In genomic region chr4:137697156-137697885, GRCm38 (mm10) we compare ENCODE assay signal across 9 mouse cellular contexts. TPM values are rescaled to one million over a fixed set of nuclear protein-coding genes. Genes with fewer than 3 reads are reported as not detected.
DNase-seq lines count a peak whose midpoint lies in the region; ATAC-seq and TF ChIP-seq lines count a peak whose summit lies in the region.
"Had no signal": no experiment of that assay in that cellular context is flagged by ENCODE, and none has a peak within 500 bp of the region (broad histone marks: within the 10 kb centered on the region; RNA-seq: fewer than 3 reads in every experiment).

No protein-coding gene starts in this region.

- H3K79me2 ChIP-seq in heart, adult 2 months (replicated peaks; ENCODE audit: control insufficient read depth, insufficient read depth, low read length), result no peaks in the 10 kb centered on the region

- 66% methylated on average over 13 of the region's 13 CpGs for WGBS in hindbrain, embryonic 15.5 days
- WGBS in kidney, embryonic 15.5 days, result 62% methylated on average over 13 of the region's 13 CpGs
- 82% methylated on average over 13 of the region's 13 CpGs for WGBS in heart, adult 2 months

- H3K27ac ChIP-seq in left cerebral cortex, adult 2 months, result peak overlapping the region; percentile 55
- 0 out of 2 replicates have a peak overlapping the region, but pooled peaks have one; percentile 11 for H3K27ac ChIP-seq in hindbrain, embryonic 15.5 days (replicated peaks)
- H3K27ac ChIP-seq in kidney, embryonic 15.5 days, result peak overlapping the region; percentile 79
- H3K27ac ChIP-seq in heart, adult 2 months, result no peak overlapping the region

- peak in 1 of 2 experiments; percentile 46 for DNase-seq in left cerebral cortex, adult 2 months (ENCODE audit: extremely low spot score in 1 of 2, low spot score in 2 of 2)
- no peak for DNase-seq in left cerebral cortex, adult 9 months (ENCODE audit: low spot score in 2 of 2)
- DNase-seq in lung, postnatal 10 days, result peak; percentile 32
- no peak for DNase-seq in right cerebral cortex, postnatal 36 days (ENCODE audit: low spot score in 2 of 2)
- no peak for DNase-seq in heart, adult 2 months
- DNase-seq in adrenal gland, postnatal 14 days, result no peak
- DNase-seq: spleen, adult 18-20 months had no signal

- H3K36me3 ChIP-seq in hindbrain, embryonic 15.5 days, result 0 out of 2 replicates have a peak, but pooled peaks cover 4% of the 10 kb centered on the region
- no peaks in the 10 kb centered on the region for H3K36me3 ChIP-seq in kidney, embryonic 15.5 days
- H3K36me3 ChIP-seq in heart, adult 2 months (ENCODE audit: control insufficient read depth, insufficient read depth, low read length), result no peaks in the 10 kb centered on the region

- no peak overlapping the region for H3K4me3 ChIP-seq in left cerebral cortex, adult 2 months
- H3K4me3 ChIP-seq in hindbrain, embryonic 15.5 days, result no peak overlapping the region
- H3K4me3 ChIP-seq in kidney, embryonic 15.5 days (replicated peaks), result no peak overlapping the region
- no peak overlapping the region for H3K4me3 ChIP-seq in heart, adult 2 months

- no peaks in the 10 kb centered on the region for H3K27me3 ChIP-seq in hindbrain, embryonic 15.5 days
- H3K27me3 ChIP-seq in kidney, embryonic 15.5 days, result no peaks in the 10 kb centered on the region
- no peaks in the 10 kb centered on the region for H3K27me3 ChIP-seq in heart, adult 2 months (ENCODE audit: control insufficient read depth, insufficient read depth, low read length)

- no peak for TF ChIP-seq EP300 in heart, adult 2 months (IDR thresholded peaks at IDR 0.05; ENCODE audit: insufficient read depth, low read depth, low read length)

- TF ChIP-seq POLR2A in heart, adult 2 months (IDR thresholded peaks at IDR 0.05; ENCODE audit: insufficient read depth, low read depth, low read length), result no peak

- ATAC-seq in hindbrain, embryonic 15.5 days (ENCODE audit: low FRiP score, low read depth), result no peak
- peak; percentile 50; the same call in 1 of the 2 replicates for ATAC-seq in kidney, embryonic 15.5 days (replicated peaks; ENCODE audit: low FRiP score)

- no peak overlapping the region for H3K4me2 ChIP-seq in hindbrain, embryonic 15.5 days
- no peak overlapping the region for H3K4me2 ChIP-seq in kidney, embryonic 15.5 days

- TF ChIP-seq CTCF in left cerebral cortex, adult 2 months (IDR thresholded peaks at IDR 0.05), result no peak
- no peak for TF ChIP-seq CTCF in heart, adult 2 months (IDR thresholded peaks at IDR 0.05)

- intact Hi-C loops in left cerebral cortex, adult 2 months (cut with DNase I), result no loop called here
- intact Hi-C loops in heart, adult 2 months (cut with DNase I), result no loop called here

- H3K9ac ChIP-seq in hindbrain, embryonic 15.5 days, result no peak overlapping the region
- no peak overlapping the region for H3K9ac ChIP-seq in kidney, embryonic 15.5 days
- no peak overlapping the region for H3K9ac ChIP-seq in heart, adult 2 months (ENCODE audit: low read depth, low read length)

- no peaks in the 10 kb centered on the region for H3K9me3 ChIP-seq in hindbrain, embryonic 15.5 days
- no peaks in the 10 kb centered on the region for H3K9me3 ChIP-seq in kidney, embryonic 15.5 days (replicated peaks)

- H3K4me1 ChIP-seq in hindbrain, embryonic 15.5 days (replicated peaks), result peaks cover 36% of the 10 kb centered on the region
- H3K4me1 ChIP-seq in kidney, embryonic 15.5 days, result peaks cover 44% of the 10 kb centered on the region
- H3K4me1 ChIP-seq in heart, adult 2 months (ENCODE audit: control insufficient read depth, insufficient read depth, low read length), result no peaks in the 10 kb centered on the region

RNA-seq across cellular contexts. Expression of gene Rap1gap, which starts 32.8 kb away (rescaled TPM):
- total RNA-seq in left cerebral cortex, adult 2 months (2021), result 100 to 1,000 TPM; 267 to 315 TPM
- polyA plus RNA-seq in hindbrain, embryonic 15.5 days (2015; fragmentation: Nextera tagmentation; extraction: Ambion mirVana), result 93.2 and 99.6 TPM in 2 replicates
- polyA plus RNA-seq in kidney, embryonic 15.5 days (2015; fragmentation: Nextera tagmentation; extraction: Ambion mirVana), result 12.5 and 14.4 TPM in 2 replicates
- total RNA-seq in heart, adult 2 months (2021), result 10 to 100 TPM; 14.7 to 15.6 TPM
- polyA plus RNA-seq in heart, adult 2 months (2012; rRNA removed), result 33.6 and 35.9 TPM in 2 replicates
- total RNA-seq in adrenal gland, postnatal 14 days (2021), result 40.8 and 44.9 TPM in 2 replicates
